Mouse (Mus musculus): ENCODE results near the gene Pxt1.

DNA sequence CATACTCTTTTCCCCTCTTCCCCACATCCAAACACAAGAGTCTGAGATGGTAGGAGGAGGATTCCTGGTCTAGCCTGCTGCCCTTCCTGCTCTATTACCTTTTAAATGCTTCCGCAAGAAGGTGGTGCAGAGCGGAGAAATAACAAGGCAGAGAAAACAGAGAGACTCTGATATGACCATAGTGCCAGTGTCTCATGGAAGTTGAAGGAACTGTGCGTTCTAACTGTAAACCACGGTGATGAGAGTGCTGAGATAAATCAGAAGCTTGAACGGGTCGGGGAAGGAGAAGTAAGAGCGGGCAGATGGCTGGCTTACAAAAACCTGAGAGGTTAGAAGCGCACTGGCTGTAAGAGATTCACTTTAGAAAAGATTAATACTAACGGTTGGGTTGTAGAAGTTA, 10.8 kb upstream of the Pxt1 start:
- TF ChIP-seq CTCF (IDR thresholded peaks at IDR 0.05; ENCODE audit: low read depth) (no peak), EP300 (IDR thresholded peaks at IDR 0.05; ENCODE audit: low read depth) (no peak)

All from liver, embryonic 14.5 days (tissue).